Mouse (Mus musculus) kidney, postnatal 4 days (tissue): ENCODE data around the gene Klkb1.
A peak's percentile ranks its signal among the peaks of the same experiment; 100 is the strongest.

Experiments
- DNase-seq, 2 experiments: peaks; one replicate each; pipeline ENCODE4 v3.0.0; 2021; ENCODE audit warnings: mixed read lengths in 2 of 2

The Klkb1 gene

DNA sequence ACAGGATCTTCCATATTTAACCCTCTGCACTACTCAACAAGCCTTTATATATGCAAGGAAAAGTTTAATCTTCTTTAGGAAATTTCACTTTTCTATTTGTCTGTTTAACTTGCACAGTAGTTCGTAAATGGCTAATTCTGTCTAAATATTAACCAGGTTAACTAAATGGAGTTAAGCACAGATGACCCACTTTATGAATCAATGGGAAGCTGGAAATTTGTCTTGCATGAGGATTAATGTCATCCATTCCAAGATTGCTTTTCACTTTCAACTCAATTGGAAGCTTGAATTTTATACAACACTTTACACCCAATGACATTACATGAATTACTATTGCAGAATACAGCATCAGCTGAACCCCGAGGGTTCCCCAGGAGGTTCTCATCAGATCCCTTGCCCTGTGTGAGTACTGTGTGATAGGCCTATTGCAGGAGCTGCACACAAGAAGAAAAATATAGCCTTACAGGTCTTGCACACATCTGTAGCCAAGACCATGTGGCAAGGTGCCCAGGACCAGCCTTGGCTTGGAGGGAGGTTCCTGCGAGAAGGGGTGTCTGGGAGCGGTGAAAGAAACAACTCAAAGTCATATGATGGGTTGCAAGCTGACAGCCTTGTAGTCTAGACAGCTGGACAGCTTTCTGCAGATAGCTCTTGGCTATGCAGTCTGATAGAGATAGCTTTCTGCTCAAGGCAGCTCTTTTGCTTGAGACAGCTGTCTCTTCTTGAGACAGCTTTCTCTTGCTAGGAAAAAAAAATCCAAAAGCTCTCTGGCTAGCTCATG, 26.9 kb downstream of the Klkb1 start:
- peak; percentile 21 to 29 for DNase-seq

DNA sequence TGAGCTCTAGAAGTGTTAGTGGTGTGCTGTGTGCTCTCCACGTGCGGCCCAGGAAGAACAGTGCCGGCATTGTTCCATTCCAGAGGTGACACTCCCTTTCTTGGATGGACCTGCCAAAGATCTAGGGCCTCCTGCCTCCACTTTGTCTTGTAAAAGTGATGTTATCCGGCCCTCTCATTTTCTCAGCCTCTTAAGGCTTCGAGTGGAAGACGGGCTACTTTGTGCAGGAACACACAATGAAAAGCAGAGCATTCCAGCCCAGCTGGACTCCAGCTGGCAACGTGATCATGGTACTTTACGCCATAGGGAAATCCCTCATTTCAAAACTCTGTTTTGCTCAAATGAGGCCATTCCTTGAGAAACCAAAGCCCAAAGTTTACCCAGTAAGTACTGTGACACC, 27.7 kb downstream of the Klkb1 start:
- no peak for DNase-seq

DNA sequence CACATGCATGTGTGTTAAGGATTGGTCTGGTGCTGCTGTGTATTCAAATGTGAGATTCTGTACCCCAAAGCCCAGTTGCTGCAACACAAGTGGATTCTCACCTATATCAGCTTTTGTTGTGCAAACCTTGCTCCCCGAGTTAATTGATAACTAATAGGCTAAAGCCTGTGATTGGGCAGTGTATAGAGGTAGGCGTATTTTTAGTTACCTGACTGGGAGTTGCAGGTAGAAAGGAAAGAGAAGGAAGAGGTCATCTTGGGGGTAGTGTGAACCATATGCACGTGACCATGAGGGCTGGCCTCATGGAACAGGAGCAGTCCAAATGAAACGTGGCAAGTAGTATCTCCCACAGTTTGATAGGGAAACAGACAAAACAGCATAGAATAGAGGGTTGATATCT, 29.7 kb downstream of the Klkb1 start:
- no peak for DNase-seq

DNA sequence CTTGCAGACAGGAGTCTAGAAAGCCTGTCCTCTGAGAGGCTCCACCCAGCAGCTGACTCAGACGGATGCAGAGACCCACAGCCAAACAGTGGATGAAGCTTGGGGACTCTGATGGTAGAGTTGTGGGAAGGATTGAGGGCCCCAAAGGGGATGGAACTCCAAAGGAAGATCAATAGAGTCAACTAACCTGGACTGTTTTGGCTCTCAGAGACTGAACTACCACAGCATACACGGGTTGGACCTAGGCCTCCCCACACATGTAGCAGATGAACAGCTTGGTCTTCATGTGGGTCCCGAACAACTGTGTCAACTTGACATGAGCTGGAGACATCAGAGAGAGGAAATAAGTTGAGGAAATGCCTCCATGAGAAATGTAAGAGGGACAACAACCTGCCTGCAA, 31.8 kb downstream of the Klkb1 start:
- DNase-seq: no peak

DNA sequence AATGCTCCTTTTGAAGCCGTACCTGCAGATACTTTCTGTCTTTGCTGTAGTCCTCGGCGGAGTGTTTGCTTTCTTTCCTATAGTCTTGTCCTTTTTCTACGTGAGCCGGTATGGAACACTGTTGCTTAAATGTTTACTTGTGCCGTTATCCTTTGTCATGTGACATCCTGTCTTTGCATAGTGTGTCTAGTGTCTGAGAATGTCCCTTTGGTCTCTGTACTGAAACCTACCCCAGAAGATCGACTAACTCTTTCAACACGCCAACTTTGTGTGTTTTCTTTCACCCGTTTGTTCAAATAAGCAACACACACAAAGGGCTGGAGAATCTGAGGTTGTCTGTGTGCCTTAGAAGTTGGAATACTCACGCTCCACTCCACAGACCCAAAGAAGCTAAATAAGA, 32.7 kb downstream of the Klkb1 start, which contains the start of gene F11:
Gene F11, minus strand, starts transcription at position 112 of the 400 bp plus-strand sequence.
- DNase-seq: no peak

DNA sequence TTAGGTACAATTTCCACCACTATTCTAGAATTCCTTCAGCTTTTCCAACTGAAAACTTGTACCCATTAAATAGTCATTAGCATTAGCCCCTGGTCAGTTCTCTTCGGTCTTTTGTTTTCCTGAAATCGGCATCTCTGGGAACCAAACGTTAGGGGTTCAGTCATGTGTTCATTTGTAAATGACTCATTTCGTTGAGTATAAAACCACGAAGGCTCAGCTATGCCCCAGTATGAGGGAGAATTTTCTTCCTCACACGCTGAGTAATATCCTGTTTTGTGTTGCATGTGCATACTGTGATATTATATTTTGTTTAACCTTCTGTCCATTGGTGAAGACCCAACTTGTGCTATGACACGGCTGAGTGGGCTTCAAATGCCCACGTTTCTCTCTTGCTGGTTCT, 36.2 kb downstream of the Klkb1 start:
- no peak for DNase-seq

DNA sequence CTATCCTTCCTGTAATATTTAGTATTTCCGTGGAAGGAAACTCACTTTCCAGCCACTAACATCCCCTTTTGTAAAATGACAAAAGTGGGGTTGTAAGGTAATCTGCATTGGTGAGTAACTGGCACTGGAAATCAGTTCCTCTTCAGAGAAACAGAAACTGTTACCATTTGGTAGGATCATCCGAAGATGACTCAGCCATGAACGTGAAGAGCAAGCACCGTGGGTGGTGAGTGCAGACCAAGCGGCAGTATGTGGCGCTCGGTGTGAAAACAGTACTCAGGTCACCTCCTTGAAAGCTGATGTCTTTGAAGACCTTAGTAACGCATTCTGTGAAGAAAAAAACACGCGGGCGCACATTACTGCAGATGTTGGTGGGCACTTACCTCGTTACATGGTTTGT, 39.6 kb downstream of the Klkb1 start:
- DNase-seq: no peak

DNA sequence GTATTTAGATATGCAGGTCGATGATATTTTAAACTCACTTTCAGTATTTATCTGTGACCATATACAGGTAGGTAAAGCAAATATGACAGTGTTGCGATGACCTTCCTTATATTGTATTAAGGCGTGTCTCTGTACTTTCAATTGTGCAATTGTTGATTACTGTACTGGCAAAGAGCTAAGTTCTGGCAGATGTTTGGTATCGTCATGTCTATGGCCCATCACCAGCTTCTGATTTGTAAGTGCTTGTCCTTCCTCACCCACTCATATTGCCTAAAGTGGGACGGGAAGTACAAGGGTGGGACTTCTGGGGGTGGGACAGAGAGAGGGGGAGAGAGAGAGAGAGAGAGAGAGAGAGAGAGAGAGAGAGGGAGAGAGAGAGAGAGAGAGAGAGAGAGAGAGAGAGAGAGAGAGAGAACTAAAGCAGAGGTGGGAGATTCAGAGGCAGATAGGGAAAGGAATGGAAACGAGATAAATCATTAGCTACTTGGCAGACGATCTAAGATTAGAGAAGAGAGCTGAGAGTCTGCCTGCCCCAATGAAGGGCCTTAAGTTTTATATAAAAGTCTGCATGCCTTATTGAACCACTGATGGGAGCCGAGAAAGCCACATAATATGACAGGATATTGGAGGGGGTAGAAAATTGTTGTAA, 40.3 kb downstream of the Klkb1 start:
- no peak for DNase-seq

DNA sequence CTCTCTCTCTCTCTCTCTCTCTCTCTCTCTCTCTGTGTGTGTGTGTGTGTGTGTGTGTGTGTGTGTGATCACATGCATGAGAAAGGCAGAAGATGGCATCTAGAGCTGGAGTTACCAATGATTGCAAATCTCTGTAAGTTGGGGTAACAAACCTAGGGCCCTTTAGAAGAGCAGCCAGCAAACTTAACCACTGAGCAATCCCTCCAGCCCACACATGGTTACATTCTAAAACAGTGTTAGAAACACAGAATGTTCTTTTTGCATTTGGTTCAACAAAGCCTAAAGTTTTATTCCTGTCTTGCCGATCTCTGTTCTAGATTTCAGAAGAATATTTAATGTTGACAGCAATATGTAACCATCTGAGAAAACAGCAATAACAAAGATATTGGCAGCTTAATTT, 41.1 kb downstream of the Klkb1 start:
- no peak for DNase-seq

DNA sequence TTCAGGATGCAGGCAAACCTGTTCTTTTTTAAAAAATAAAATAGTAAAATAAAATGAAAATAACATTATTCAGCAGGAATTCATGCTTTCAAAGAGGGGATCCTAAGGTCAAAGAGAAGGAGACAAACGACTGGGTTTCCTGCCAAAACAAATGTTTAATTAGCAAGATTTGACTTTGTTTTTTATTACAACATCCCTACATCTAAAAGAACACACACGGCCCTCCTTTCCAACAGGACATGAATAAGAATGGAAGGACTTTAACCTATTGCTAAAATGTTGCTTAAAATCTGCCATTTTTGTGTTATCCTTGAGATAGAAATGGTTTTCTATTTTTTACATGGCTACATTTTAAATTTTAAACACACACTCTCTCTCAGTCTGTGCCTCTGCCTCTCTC, 41.5 kb downstream of the Klkb1 start:
- DNase-seq: no peak

DNA sequence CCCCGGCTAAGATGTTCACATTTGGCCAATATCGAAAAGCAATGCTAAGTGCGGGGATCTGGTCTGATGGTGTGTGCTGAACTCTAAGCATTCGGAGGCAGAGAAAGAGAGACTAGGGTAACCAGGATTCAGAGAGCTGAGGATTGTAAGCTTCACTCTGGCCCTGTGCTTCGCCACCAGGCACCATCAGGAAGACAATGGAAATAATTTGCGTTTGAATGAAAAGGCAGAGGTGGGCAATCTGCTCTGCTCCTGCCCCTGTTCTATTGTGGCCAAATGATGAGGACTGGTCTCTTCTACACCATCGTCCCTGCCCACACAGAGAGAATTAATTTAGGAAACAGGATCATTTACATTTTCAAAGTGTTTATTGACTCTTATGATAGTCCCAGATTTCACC, 48.4 kb downstream of the Klkb1 start:
- no peak for DNase-seq

DNA sequence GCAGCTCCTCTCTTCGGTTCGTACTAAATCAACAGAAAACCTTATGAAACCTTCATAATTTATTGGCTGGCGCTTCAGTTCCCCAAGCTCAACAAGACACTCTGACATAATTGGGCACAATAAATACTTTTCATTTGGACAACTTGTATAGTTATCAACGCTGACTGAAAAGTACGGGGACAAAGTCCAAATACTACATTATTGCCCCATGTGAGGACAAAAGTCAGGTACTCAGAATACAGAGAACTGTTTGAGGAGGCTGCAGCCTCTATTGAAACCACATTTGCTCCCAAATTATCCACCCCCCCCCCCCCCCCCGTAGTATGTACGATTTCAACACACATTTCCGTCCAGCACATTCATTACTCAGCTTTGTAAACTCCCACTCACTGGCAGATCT, 55.3 kb downstream of the Klkb1 start:
- no peak for DNase-seq

DNA sequence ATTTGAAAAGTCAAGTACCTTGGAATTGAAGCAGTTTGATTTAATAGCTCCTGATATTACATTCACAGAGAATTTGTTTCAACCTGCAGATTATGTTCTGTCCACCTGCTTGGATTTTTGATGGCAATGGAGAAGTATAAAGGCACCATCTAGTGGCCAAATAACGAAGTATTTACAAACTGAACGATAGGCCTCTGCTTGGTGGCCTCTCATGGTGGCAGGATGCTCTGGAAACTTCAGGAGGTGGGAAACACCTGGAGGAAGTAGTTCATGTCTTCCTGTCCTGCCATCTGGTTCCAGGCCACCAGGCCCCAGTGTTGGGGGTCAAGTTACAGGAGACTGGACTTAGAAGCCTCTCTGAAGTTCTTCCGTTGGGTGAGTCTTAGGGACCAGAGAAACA, 56.4 kb downstream of the Klkb1 start:
- DNase-seq: peak; percentile 8 to 35

DNA sequence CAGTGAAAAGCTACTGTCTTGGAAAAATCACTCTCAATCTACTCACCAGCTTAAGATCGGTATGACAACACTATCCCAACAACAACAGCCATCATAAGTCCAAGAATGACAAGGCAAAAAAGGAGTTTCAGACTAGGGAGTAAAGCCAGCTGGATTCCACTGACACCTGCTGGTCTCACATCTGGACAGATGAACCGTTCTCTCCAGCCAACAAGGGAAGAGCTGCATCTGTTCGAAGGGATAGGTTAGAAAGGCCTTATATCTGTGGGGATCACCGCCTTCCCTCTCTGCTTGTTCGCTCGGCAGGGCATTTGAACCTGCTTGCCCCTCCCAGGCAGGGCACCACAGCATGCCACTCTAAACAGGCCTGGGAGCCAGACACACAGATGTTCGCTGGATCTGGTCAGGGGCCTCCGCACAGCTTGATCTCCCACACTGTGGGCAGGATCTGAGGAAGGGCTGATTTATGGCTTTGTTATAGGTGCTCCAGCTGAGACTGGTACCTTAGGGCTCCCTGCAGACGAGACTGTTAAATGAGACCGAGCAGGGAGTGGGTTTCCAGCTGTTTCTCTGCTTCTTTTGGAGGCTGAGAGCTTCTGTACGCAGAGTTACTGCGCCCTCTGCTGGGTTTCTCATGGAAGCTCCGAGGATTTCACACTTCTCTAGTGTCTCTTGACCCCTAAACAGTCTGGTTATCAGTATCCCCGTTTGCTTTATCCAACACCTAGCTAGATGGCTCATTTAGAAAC, 58.3 kb downstream of the Klkb1 start:
- DNase-seq: peak; percentile 73 to 80

DNA sequence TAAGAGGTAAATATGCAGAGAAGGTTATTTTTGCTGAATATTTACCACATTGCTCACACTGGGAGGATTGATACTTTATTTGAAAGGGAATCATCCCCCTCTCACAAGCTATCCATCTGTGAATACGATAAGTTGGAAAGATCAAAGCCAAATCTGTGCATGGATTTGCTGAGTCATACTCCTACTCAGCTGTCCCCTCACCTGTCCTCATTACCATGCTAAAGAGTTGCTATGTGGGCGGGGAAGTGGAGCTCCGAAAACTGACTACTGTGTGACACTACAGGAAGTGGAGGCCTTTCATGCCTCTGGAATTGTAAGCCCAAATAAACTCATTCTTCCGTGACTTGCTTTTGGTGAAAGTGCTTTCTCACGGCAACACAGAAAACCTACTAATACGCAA, 59.4 kb downstream of the Klkb1 start:
- no peak for DNase-seq

DNA sequence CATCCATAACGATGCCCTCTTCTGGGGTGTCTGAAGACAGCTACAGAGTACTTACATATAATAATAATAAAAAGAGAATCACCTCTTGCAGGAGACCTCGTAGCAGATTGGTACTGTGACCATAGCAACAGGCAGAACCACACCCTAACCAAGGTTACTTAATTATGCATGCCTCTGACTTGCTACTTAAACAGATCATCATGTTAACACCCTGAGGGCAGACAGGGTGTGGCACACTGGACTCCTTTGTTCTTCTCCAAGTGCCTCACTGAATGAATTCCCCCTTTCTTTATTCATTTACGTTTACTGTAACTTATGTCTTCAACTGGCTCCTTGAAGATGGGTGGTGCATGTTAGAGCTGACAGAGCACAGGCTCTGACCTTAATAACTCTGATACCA, 61.4 kb downstream of the Klkb1 start:
- no peak for DNase-seq
